Mouse (Mus musculus): ENCODE data around the gene Zfp266. TPM values are rescaled to one million over a fixed set of nuclear protein-coding genes. Genes with fewer than 3 reads are reported as not detected.

Zfp266 gene
- polyA plus RNA-seq (2014; fragmentation: Illumina TruSeq; extraction: RNeasy Lipid Tissue Mini Kit (QIAGEN cat#74804); ENCODE audit: low replicate concordance) = 44.6 TPM

DNA sequence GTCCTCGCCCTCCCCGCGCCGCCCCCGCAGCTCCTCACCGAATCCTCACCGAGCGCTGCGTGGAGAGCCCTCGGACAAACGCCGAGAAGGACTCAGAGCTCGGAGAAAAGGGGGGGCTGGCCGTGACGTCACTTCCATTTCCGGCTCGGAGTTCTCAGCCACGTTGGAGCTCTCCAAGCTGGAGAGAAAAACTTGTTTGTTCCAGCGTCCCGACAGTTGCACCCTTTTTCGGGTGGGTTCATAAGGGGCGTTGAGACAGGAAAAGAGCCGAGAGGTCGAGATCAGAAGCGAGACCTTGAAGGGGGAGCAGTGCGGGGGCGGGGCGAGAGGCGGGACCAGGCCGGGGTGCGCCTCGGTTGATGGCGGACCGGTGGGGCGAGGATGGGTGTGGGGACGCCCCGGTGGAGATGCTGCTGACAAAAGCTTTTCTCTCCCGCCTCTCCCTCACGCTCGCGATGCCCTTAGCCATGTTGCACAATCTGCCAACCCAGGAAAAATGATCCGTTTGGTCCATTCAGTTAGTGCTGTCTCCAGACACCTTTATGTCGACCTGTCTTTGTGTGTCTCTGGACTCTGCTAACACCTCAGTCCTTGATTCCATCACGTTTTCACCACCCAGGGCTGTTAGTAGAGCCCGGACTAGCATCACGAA lies at the start of gene Zfp266:
TSS of gene Zfp266 (minus strand) at position 112 of the 652 bp plus-strand sequence.

DNA sequence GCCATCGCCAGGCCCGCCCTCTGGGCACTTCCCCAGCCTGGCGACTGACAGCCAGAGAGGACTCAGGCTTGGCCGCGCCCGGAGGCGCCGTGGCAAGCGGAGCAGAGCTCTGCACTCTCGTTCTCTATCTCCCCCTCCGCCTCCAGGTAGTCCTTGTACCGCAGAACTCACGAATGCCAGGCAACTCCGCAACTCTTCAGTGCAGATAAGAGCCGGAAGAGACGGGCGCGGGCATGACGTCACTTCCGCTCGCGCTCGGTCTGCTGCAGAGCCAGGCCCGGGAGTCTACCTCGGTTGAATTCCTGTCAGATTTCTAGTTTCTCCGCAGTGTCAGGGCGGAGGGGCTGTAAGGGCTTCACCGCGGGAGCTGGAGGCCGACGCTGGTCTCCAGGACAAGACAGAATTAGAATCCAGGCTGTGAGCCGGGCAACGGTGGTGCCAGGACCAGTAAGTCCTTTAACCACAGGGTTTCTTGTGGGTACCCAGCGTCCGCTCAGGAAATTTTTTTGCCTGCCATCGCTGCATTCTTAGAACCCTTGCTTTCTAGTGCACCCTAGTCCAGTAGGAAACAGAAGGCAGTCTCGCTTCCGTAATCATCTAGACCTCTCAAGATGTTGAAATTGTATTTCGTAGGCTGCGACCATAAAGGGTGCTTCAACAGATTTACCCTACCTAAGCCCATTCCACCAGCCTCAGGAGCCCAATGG lies 28.5 kb downstream of the Zfp266 start, which contains the start of gene Zfp426:
TSS of gene Zfp426 (minus strand) at position 220 of the 707 bp plus-strand sequence.

GRCm38 (mm10) chr9:20459377-20460317 lies 61.6 kb downstream of the Zfp266 start, which contains the start of gene Zfp26:
Gene Zfp26, minus strand, starts transcription at chr9:20460162.

Other genes starting within 250 kb of the Zfp266 start
- gene Olfr39, start 239.1 kb downstream of the Zfp266 start, polyA plus RNA-seq (2014; fragmentation: Illumina TruSeq; extraction: RNeasy Lipid Tissue Mini Kit (QIAGEN cat#74804); ENCODE audit: low replicate concordance) = not detected
- not detected for gene Olfr873, start 222.9 kb downstream of the Zfp266 start, polyA plus RNA-seq (2014; fragmentation: Illumina TruSeq; extraction: RNeasy Lipid Tissue Mini Kit (QIAGEN cat#74804); ENCODE audit: low replicate concordance)
- not detected for gene Olfr18, start 185.3 kb downstream of the Zfp266 start, polyA plus RNA-seq (2014; fragmentation: Illumina TruSeq; extraction: RNeasy Lipid Tissue Mini Kit (QIAGEN cat#74804); ENCODE audit: low replicate concordance)
- 18.2 TPM for gene Zfp560, start 136.2 kb downstream of the Zfp266 start, polyA plus RNA-seq (2014; fragmentation: Illumina TruSeq; extraction: RNeasy Lipid Tissue Mini Kit (QIAGEN cat#74804); ENCODE audit: low replicate concordance)
- 18.8 TPM for gene Zfp26, start 61.3 kb downstream of the Zfp266 start, polyA plus RNA-seq (2014; fragmentation: Illumina TruSeq; extraction: RNeasy Lipid Tissue Mini Kit (QIAGEN cat#74804); ENCODE audit: low replicate concordance)
- 50.1 TPM for gene Zfp426, start 28.7 kb downstream of the Zfp266 start, polyA plus RNA-seq (2014; fragmentation: Illumina TruSeq; extraction: RNeasy Lipid Tissue Mini Kit (QIAGEN cat#74804); ENCODE audit: low replicate concordance)
- gene Zfp846, start 59.9 kb upstream of the Zfp266 start, polyA plus RNA-seq (2014; fragmentation: Illumina TruSeq; extraction: RNeasy Lipid Tissue Mini Kit (QIAGEN cat#74804); ENCODE audit: low replicate concordance) = 20.8 TPM
- 22.8 TPM for gene Ubl5, start 121.5 kb upstream of the Zfp266 start, polyA plus RNA-seq (2014; fragmentation: Illumina TruSeq; extraction: RNeasy Lipid Tissue Mini Kit (QIAGEN cat#74804); ENCODE audit: low replicate concordance)
- gene Fbxl12, start 123.3 kb upstream of the Zfp266 start, polyA plus RNA-seq (2014; fragmentation: Illumina TruSeq; extraction: RNeasy Lipid Tissue Mini Kit (QIAGEN cat#74804); ENCODE audit: low replicate concordance) = 5.1 TPM
- 0.52 TPM for gene Pin1, start 130.7 kb upstream of the Zfp266 start, polyA plus RNA-seq (2014; fragmentation: Illumina TruSeq; extraction: RNeasy Lipid Tissue Mini Kit (QIAGEN cat#74804); ENCODE audit: low replicate concordance)
- 0.52 TPM for gene Olfm2, start 224.9 kb upstream of the Zfp266 start, polyA plus RNA-seq (2014; fragmentation: Illumina TruSeq; extraction: RNeasy Lipid Tissue Mini Kit (QIAGEN cat#74804); ENCODE audit: low replicate concordance)